Mouse (Mus musculus) right cerebral cortex, adult 18-20 months (tissue): ENCODE measurements around the gene Gpbp1.

Experiments used
- DNase-seq: peaks from one replicate; pipeline ENCODE4 v3.0.0; 2022; ENCODE audit warnings: mixed read lengths

Gpbp1 gene

DNA sequence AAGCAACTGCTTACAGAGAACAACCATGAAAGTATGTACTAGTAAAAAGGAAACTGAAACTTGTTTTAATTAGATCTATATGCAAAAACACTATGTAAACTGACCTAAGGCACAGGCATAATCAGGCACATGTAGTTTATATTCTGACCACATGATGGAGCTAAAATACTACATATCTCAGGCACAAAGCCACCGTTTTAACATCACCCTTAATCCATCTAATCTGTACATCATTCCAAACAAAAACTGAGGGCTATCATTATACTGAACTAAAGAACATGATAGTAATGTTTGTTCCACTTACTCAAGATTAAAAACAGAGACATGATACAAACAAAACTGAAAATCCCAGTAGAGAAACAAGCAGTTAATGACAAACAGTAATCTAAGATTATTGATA, 28.5 kb downstream of the Gpbp1 start:
- no peak for DNase-seq

DNA sequence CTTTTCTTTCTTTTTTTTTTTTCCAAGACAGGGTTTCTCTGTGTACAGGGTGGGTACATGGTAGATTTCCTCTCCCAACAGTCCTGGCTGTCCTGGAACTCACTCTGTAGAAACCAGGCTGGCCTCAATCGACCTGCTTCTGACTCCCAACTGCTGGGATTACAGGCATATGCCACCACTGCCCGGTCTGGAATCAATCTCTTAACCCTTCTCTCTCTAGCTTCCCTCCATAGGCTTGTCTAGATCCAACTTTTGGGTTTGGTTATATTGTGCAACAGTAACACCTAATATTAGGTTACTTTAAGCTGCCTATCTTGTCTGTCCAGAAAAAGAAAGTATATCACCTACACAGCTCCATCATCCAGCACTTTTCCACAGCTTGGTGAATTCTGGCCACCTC, 33.1 kb downstream of the Gpbp1 start:
- no peak for DNase-seq

DNA sequence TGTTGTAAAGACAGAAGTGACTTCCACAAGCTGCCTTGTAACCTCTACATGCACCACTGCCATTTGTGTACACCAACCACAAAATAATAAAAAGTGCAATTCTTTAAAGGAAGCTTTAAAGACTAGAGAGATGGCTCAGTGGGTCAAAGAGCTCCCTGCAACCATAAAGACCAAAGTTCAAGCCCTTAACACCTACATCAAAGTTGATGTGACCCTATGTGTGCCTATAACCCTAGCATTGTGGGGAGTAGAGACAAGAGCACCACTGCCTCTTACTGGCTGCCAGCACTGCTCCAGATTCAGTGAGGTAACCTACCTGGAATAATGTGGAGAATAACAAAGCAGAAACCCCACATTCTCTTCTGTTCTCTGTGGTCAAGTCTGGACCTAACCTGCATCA, 45.6 kb downstream of the Gpbp1 start:
- DNase-seq = no peak

DNA sequence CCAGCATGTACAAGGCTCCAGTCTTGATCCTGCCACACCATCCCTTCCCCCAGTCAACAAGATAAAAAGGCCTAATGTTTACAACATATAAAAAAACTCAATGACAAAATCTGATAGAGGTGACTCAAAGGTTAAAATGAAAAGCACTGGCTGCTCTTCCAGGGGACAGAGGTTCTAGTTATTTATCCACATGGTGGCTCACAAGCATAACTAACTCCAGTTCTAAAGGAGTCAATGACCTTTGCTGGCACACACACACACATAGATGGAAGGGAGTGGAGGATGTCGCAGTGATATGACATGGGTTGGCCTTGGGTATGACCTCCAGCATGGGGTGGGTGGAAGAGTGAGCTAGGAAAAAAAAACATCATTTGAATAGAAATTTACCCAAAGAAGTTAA, 58.7 kb downstream of the Gpbp1 start:
- DNase-seq = no peak

DNA sequence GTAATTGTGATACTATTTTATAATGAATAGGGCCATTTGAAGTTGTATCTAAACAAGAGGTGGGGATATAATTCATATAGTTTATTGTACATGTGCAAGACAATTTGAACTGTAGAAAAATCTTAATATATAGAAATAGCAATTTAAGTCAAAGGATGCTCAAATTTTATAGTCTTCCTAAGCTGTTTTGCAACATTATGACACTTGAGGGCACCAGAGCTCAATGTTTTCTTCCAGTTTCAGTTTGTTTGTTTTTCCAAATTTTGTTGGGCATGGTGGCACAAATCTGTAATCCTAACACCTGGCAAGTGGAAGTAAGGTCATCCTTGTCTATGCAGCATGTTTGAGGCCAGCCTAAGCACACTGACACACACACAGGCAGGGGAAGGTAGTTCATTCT, 68.6 kb downstream of the Gpbp1 start:
- DNase-seq = no peak

DNA sequence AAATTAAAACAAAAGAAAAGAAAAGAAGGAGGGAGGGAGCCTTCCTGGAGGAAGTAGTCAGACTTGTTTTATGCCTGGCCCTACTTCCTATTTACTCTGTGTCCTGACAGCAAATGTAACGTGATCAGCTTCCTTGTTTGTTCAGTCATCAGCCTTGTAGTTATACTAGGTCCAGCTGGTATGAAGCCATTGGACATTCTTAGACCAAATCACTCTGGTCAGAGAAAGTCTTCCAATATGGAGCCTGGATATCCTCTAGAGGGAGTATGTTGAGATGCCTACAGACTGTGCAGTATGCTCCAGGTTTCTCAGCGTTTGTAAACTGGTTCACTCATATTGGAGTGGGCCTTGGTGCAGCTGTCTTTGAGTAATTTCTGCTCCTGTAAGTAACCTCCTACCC, 71.8 kb downstream of the Gpbp1 start:
- DNase-seq = no peak

DNA sequence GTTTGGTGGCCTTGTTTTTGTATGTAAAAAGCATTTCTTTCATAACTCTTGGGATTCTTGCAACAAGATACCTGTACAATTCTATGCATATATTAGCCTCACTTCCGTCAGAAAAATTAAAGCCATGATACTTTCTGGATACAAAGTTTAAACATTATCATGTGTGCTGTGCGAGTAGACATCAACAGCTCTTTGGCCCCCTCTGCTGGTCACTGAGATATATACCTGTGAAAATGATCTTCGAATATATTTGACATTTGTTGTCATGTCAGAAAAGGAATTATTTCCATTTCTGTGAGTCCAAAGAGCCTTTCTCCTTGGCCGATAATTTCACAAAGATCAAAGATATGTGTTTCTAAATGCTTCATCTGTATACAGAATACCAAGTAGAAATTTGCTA, 76.8 kb downstream of the Gpbp1 start:
- DNase-seq = peak; percentile 62

DNA sequence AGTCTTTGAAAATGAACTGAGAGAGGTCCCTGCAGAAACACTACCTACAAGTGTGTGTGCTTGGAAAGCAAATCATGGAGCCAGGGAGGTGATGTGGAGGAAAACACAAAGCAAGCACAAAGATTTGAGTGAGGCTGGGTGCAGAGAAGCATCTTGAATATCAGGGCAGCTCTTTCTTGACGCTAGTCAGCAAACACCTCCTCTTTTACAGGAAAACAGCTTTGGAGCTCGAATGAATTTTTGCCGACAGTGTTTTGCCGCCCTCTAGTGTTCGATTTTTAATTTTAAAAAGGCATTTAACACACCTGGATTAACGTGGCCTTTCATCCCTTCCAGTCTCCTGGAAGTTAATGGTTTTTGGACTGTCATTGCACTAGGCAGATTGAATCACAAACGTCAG, 79.1 kb downstream of the Gpbp1 start:
- peak; percentile 43 for DNase-seq

DNA sequence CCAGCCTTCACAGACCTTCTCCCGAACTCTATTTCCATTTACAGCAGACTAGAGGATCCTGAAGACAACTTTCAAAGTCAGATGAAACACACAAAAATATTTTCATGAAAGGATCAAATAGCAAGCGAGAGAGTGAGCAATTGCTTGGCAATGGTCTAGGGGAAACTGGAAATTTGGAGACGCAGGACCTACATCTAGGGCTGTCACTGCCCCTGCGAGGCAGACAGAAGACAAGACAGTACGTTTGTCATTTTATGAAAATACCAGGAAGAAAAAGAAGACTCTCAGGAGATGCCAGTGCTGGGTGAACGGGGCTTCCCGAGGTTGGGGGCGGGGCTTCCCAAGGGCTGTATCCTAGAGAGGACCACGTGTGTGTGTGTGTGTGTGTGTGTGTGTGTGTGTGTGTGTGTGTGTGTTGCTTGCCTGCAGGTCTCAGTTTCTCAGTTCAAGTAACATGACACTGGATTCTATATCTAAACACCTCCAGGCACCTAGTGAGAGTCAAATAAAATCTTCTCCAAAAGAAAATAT, 83.0 kb downstream of the Gpbp1 start:
- DNase-seq = no peak

DNA sequence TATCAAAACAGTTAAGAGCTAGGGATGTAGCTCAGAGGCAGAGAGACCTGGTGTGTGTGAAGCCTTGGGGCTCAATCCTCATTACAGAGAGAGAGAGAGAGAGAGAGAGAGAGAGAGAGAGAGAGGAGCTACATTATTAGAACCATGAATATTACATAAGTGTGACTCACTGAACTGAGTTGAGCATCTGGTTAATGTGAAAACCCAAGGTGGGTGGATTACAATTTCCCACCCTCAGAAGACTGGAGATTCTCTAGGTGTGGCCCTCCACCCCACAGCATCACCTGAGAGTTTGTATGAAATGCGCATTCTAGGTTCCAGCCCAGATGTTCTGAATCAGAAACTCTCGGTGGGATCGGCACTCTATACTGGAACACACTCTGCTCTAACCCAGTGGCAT, 84.0 kb downstream of the Gpbp1 start:
- DNase-seq = no peak

DNA sequence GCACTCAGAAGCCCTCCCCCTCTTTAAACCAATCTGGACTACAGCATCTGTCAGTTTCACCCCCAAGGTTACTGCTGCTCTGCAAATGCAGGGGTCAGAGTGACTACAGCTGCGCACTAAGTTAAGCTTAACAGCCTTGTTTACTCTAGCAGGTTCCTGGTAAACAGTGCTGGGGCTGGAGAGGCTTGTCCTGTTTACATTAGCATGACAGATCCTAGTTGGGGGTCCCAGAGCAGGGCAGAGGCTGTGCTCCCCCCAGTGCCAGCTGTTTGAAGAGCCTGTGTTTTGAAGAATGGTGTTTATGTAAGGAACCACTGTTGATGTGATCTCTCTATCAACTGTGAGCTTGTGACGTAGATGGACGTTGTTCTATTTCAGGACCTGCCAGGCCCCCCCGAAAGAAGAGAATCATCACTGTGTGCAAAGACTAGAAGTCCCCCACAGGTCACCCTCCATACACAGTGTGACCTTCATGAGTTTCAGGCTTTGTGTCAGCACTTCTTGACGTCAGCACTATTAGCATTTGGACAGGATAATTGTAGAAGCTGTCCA, 92.2 kb downstream of the Gpbp1 start:
- DNase-seq = no peak

DNA sequence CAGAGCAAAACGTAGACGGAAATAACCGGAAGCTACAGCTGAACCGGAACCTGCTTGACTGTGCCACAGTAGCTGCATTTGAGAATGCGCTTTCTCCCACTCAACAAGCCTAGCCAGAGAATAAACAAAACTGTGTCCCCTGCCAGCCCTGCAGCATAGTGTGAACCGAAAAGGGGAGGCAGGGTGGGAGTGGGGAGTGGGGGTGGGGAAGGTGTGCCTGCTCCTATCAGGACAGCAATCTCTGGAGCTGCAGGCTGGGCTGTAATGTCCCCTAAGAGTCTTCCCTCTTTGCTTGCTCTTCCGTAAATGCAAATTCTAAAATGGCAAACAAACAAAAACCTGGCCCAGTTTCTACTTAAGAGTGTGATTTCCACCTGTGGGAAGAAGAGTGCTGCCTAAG, 92.8 kb downstream of the Gpbp1 start:
- DNase-seq = no peak

DNA sequence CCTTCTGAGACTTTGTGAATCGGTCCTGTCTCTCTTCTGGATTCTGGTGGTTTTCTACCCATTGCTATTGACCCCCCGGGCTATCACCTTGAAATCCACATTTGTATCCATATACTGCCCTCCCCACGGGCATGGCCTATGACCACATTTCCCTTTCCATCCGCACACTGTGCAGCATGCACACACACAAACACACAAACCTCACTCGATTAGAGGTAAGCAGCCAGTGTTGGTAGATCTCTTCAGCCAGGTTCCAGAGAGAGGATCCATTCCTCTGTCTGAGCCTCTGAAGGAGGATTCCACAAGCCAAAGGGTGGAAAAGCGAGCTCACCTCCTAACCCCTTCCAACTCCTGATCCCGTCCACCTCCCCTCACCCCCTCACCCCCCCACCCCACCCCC, 94.4 kb downstream of the Gpbp1 start:
- no peak for DNase-seq

DNA sequence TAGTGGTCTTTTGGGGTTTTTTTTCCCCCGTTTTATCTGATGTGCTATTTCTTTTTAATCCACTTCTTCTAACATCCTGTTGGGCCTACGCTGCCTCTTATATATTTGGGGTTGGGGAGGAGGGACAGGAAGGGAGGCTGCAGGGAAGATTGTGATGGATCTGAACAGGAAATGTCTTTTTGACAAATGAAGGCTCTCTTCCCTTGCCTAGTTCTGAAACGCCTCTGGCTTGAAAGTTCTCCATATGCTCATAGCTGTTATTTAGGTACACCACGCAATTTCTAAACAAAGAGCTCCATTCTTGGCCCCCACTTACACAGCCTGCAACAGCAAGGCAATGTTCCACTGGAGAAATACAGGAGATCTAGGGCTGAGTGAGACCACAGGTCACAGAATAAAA, 95.0 kb downstream of the Gpbp1 start:
- peak; percentile 52 for DNase-seq

DNA sequence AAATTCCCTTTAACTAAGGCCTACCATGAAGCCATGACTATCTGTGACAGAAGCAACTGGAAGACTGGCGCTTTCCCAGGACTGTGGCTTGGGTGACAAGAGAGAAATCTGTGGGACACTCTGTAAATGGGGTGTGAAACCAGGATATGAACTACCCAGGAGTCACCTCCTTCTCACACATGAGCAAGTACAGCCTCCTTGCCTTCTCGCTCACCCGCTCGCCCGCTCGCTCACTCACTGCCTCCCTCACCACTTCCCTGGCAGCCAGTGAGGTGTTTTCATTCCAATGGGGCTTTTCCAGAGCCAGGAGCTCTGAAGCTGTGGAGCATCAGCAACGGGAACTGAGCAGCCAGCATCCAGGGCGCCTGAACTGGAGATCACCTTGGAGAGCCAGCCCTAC, 95.6 kb downstream of the Gpbp1 start:
- peak; percentile 85 for DNase-seq

DNA sequence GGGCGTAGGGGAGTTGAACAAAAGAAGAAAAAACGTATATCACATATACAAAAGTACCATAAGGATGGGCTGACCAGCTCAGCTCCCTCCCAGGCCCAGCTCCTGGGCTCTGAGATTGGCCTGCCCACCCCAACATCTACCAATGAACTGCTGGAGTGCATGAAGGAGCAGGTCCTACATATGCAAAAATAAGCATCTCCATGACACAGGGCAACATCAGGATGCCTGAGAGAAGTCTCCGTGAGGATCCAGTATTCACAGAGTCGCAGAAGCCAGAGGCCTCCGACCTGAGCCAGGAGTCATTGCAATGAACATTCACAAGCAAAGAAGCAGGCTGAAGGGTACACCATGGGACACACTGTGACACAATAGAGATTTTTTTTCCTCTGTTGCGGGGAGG, 96.5 kb downstream of the Gpbp1 start:
- DNase-seq = no peak

DNA sequence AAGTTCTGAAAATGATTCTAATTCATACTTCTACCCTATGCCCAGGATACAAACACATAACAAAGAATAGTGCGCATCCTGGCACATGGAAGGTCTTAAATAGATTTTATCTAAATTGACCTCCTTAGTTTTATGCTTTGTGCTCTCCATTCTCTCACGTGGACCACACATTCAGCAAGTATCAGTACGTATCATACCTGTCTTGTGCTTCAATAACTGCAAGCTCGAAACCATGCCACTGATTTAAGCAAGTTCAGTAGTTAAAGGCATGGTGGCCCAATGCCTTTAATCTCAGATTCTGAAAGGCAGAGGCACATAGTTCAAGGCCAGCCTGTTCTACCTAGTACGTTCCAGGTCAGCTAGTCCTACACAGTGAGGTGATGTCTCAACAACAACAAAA, 98.5 kb downstream of the Gpbp1 start:
- no peak for DNase-seq

DNA sequence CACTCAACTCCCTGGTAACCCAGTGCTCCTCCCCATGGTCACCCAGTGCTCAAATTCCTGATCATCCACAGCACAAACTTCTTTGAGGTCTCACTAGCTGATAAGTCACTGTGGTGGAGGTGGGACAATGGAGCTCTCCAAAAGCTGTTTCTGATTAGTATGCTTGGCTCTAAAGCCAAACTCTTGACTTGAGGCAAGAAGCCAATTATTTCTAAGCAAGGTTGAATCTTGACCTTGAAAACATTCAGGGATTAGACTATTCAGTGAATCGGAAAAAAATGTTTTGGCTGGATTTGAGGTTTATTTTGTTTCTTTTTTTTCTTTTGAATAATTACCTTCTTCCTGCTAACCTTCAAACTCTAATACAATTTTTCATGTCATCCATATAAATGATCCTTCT, 98.9 kb downstream of the Gpbp1 start:
- no peak for DNase-seq

DNA sequence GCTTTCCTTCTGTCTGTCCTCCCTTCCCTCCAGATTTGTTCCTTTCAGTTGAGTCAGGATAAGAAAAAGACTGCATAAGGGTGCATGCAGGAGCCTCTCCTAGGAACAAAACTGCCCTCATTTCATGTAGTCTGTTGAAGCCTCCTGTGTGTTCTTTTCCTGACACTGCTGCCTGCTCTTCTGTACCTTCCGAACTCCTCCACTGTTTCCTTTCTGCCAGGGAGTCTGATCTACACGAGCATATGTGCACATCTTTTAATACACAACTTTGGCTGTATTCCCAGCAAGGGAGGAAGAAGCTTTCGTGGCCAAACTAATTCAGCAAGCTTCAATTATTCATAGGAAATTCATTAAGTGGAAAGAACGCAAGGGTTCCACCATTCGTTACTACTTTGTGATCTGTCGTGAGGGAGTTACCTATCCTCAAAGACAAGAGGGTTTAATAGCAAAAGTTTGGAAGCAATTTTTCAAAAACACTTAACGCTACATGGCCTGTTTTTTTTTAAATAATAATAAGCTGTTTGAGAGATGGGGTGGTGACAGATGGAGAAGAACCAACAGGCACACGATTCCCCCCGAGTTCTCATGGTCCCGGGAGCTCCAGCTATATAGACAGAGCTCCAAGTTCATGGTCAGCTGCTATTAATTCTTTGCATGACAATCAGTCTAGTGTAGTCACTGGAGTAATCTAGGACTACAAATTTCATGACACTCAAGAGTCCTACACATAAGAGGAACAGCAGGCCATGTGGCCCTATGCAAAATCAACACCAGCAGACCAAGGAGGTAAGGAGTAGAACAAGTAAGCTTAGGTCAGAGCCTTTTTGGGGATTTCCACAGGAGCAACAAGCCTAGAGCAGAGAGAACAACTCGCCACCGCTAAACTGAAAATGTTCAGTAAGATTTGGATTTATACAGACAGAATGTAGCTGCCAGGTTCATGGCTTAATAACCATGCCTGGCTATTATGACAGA, 105.6 kb downstream of the Gpbp1 start:
- peak; percentile 40 for DNase-seq
